Mouse (Mus musculus) urinary bladder, adult 2 months (tissue): ENCODE measurements around the gene Ubr2. TPM values are rescaled to one million over a fixed set of nuclear protein-coding genes. Genes with fewer than 3 reads are reported as not detected.

ENCODE experiments used
- DNase-seq: peaks from one replicate; pipeline ENCODE4 v3.0.0; 2022; ENCODE audit warnings: low spot score
- polyA plus RNA-seq: library from polyadenylated mRNA; depleted of rRNA; stranded (reverse); fragments of >200 nt; gene quantifications from 2 replicates; pipeline ENCODE4 v1.2.3, GENCODE M21; 2012

Ubr2 gene
- polyA plus RNA-seq, 1 experiment, result 33.4 TPM

- DNase-seq, result no peak
Measured at GRCm38 (mm10) chr17:47003305-47003704, 7.1 kb downstream of the Ubr2 start.

- no peak for DNase-seq
Measured at GRCm38 (mm10) chr17:47002401-47002800, 8.0 kb downstream of the Ubr2 start.

- no peak for DNase-seq
Measured at GRCm38 (mm10) chr17:46998840-46999239, 11.5 kb downstream of the Ubr2 start.

GRCm38 (mm10) chr17:46996484-46996883 is 13.9 kb downstream of the Ubr2 start:
- no peak for DNase-seq

GRCm38 (mm10) chr17:46995621-46996020 is 14.7 kb downstream of the Ubr2 start:
- no peak for DNase-seq

- no peak for DNase-seq
Measured at GRCm38 (mm10) chr17:46994641-46995398, 15.5 kb downstream of the Ubr2 start.

- DNase-seq, result no peak
Measured at GRCm38 (mm10) chr17:46993625-46994024, 16.7 kb downstream of the Ubr2 start.

- DNase-seq, result no peak
Measured at GRCm38 (mm10) chr17:46987631-46988030, 22.7 kb downstream of the Ubr2 start.

GRCm38 (mm10) chr17:46980050-46980449 is 30.3 kb downstream of the Ubr2 start:
- DNase-seq, result no peak

GRCm38 (mm10) chr17:46975183-46975582 is 35.2 kb downstream of the Ubr2 start:
- DNase-seq, result no peak

GRCm38 (mm10) chr17:46972603-46973002 is 37.8 kb downstream of the Ubr2 start:
- DNase-seq, result no peak

GRCm38 (mm10) chr17:46966892-46967291 is 43.5 kb downstream of the Ubr2 start:
- no peak for DNase-seq

- no peak for DNase-seq
Measured at GRCm38 (mm10) chr17:46963186-46963585, 47.2 kb downstream of the Ubr2 start.

- no peak for DNase-seq
Measured at GRCm38 (mm10) chr17:46962153-46962552, 48.2 kb downstream of the Ubr2 start.

GRCm38 (mm10) chr17:46960216-46960615 is 50.1 kb downstream of the Ubr2 start:
- no peak for DNase-seq

- DNase-seq, result no peak
Measured at GRCm38 (mm10) chr17:46958045-46958444, 52.3 kb downstream of the Ubr2 start.

GRCm38 (mm10) chr17:46946276-46946675 is 64.1 kb downstream of the Ubr2 start:
- DNase-seq, result no peak

- DNase-seq, result no peak
Measured at GRCm38 (mm10) chr17:46942421-46942820, 67.9 kb downstream of the Ubr2 start.

GRCm38 (mm10) chr17:46940461-46940860 is 69.9 kb downstream of the Ubr2 start:
- no peak for DNase-seq

- DNase-seq, result no peak
Measured at GRCm38 (mm10) chr17:46933557-46934348, 76.6 kb downstream of the Ubr2 start.

GRCm38 (mm10) chr17:46932961-46933360 is 77.4 kb downstream of the Ubr2 start:
- no peak for DNase-seq

GRCm38 (mm10) chr17:46929897-46930296 is 80.5 kb downstream of the Ubr2 start:
- DNase-seq, result no peak

- no peak for DNase-seq
Measured at GRCm38 (mm10) chr17:46929277-46929676, 81.1 kb downstream of the Ubr2 start.
